Mouse (Mus musculus) forebrain, postnatal 0 days (tissue): ENCODE measurements around the gene Csmd2. TPM values are rescaled to one million over a fixed set of nuclear protein-coding genes. Genes with fewer than 3 reads are reported as not detected.

Experiments
- ATAC-seq: fragments of 200-750 bp; cut with Nextera tagmentation; 2 replicates; pipeline ENCODE4 v1.8.0; 2017; ENCODE audit warnings: mild to moderate bottlenecking, moderate library complexity
- DNase-seq: peaks from one replicate; pipeline ENCODE4 v3.0.0-alpha.2; 2015
- H3K27ac ChIP-seq: fragments of 300-500 bp; sonication (generic); 2 replicates; pipeline ENCODE4 v1.5.1; 2014; ENCODE audit warnings: low read depth, mild to moderate bottlenecking, antibody characterized with exemption, low read length, moderate library complexity, mixed read lengths
- H3K27me3 ChIP-seq: fragments of 300-500 bp; sonication (generic); 2 replicates; pipeline ENCODE4 v1.6.1; 2014; ENCODE audit warnings: mild to moderate bottlenecking, low read length, mixed read lengths; ENCODE audit not compliant: insufficient read depth
- H3K36me3 ChIP-seq: fragments of 300-500 bp; sonication (generic); 2 replicates; pipeline ENCODE4 v1.6.1; 2014; ENCODE audit warnings: mild to moderate bottlenecking, moderate library complexity; ENCODE audit not compliant: insufficient read depth
- H3K4me1 ChIP-seq: fragments of 300-500 bp; sonication (generic); 2 replicates; pipeline ENCODE4 v1.6.1; 2014; ENCODE audit warnings: antibody characterized with exemption; ENCODE audit not compliant: insufficient read depth
- H3K4me2 ChIP-seq: fragments of 300-500 bp; sonication (generic); 2 replicates; pipeline ENCODE4 v1.6.1; 2014; ENCODE audit warnings: low read depth, mild to moderate bottlenecking, moderate library complexity
- H3K4me3 ChIP-seq: fragments of 300-500 bp; sonication (generic); 2 replicates; pipeline ENCODE4 v1.5.1; 2014; ENCODE audit warnings: low read depth, low read length, mixed read lengths
- H3K9ac ChIP-seq: fragments of 300-500 bp; sonication (generic); 2 replicates; pipeline ENCODE4 v1.6.1; 2014; ENCODE audit warnings: mild to moderate bottlenecking
- H3K9me3 ChIP-seq: fragments of 300-500 bp; sonication (generic); 2 replicates; pipeline ENCODE4 v1.6.1; 2016; ENCODE audit warnings: low read length
- CTCF ChIP-seq: sonication (generic); IDR thresholded peaks from 2 replicates; pipeline ENCODE4 v1.5.1; 2016; ENCODE audit warnings: antibody characterized with exemption, control low read depth, low read depth
- WGBS: fragments of 180-500 bp; shearing (Covaris S2); extraction: QIAGEN DNeasy Blood & Tissue Kit; methylation state at CpG from one replicate; pipeline ENCODE4 v1.1.7; 2014; 5-methylcytosine and 5-hydroxymethylcytosine counted together
- polyA plus RNA-seq: library from polyadenylated mRNA; unstranded; fragments of >200 nt; fragmentation: Nextera tagmentation; extraction: Ambion mirVana; gene quantifications from 2 replicates; pipeline ENCODE4 v1.2.1, GENCODE M21; 2015
- total RNA-seq: library from RNA; depleted of rRNA; stranded (reverse); fragments of >200 nt; gene quantifications from 2 replicates; pipeline ENCODE4 v1.2.3, GENCODE M21; 2014

Csmd2 gene
- total and polyA plus RNA-seq, 2 experiments from 2014 or later = 5.5 to 35.8 TPM

DNA sequence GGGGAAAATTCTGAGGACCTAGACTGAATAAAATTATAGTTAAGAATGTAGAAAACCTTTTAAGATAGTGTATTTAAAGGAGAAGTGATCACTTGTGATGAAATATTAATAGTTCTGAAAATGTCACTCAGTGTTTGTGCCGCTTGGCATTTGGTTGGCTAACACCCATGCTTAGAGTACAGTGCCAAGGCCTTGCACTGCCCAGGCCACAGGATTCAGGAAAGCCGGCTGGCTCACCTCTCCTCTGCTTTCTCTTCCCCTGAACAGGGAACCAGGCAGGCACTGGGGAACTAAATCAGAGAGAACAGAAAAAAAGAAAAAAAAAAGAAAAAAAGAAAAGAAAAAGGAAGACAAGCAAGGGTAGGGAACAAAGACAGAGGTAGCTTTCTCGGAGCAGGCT is 14.7 kb upstream of the Csmd2 start:
- H3K27me3 ChIP-seq = peaks cover 13% of the 10 kb centered on the region; the same call in 1 of the 2 replicates
- no peaks in the 10 kb centered on the region for H3K36me3 ChIP-seq
- H3K4me3 ChIP-seq = no peak overlapping the region
- H3K4me2 ChIP-seq = no peak overlapping the region
- DNase-seq (no peak), ATAC-seq (no peak)
- no peak overlapping the region for H3K9ac ChIP-seq
- 83% methylated on average over 3 of the region's 3 CpGs for WGBS
- TF ChIP-seq CTCF = no peak
- H3K4me1 ChIP-seq = no peaks in the 10 kb centered on the region
- no peak overlapping the region for H3K27ac ChIP-seq
- H3K9me3 ChIP-seq = no peaks in the 10 kb centered on the region

DNA sequence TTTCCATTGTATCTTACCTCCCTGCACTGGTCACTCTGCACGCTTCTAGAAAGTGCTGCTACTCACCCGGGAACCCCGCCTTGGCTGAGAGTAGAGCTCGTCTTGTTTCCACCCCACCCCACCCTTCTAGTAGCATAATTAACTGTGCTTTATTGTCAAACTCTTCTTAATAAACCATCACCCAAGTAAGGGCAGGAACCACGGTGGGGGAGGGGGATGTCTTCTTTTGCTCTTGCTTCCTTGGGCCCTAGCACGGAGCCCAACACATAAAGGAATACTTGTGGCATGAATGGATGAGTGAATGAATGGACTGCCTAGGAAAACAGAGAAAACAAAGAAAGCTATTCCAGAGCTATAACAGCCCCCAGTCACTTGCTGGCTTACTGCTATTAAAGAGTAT is 6.5 kb upstream of the Csmd2 start:
- no peaks in the 10 kb centered on the region for H3K4me1 ChIP-seq
- 20% methylated on average over 6 of the region's 6 CpGs for WGBS

DNA sequence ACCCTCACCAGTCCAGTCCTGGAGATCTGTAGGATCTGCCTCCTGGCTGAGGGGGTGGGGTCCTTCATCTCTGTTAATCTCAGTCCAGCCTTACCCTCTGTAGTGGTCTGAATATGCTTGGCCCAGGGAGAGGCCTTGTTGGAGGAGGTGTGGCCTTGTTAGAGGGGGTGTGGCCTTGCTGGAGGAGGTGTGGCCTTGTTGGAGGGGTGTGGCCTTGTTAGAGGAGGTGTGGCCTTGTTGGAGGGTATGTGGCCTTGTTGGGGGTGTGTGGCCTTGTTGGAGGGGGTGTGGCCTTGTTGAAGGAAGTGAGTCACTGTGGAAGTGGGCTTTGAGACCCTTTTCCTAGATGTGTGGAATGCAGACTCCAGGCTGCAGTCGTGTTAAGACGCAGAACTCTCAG is 3.2 kb upstream of the Csmd2 start:
- no peak for TF ChIP-seq CTCF
- DNase-seq (no peak), ATAC-seq (no peak)
- peaks cover 2% of the 10 kb centered on the region; the same call in 1 of the 2 replicates for H3K4me1 ChIP-seq
- no peak overlapping the region for H3K4me2 ChIP-seq
- no peaks in the 10 kb centered on the region for H3K9me3 ChIP-seq
- H3K27ac ChIP-seq = no peak overlapping the region
- no peak overlapping the region for H3K9ac ChIP-seq
- no peak overlapping the region for H3K4me3 ChIP-seq
- 90% methylated on average over 2 of the region's 2 CpGs for WGBS
- H3K27me3 ChIP-seq = no peaks in the 10 kb centered on the region
- no peaks in the 10 kb centered on the region for H3K36me3 ChIP-seq

More for the DNA sequence above, 6.5 kb upstream of the Csmd2 start:
- Histone ChIP-seq H3K27me3 (no peaks in the 10 kb centered on the region), H3K9ac (no peak overlapping the region), H3K4me2 (no peak overlapping the region), H3K27ac (no peak overlapping the region), H3K36me3 (no peaks in the 10 kb centered on the region), H3K9me3 (no peaks in the 10 kb centered on the region), H3K4me3 (no peak overlapping the region)
- DNase-seq = no peak
- no peak for TF ChIP-seq CTCF
- no peak for ATAC-seq

DNA sequence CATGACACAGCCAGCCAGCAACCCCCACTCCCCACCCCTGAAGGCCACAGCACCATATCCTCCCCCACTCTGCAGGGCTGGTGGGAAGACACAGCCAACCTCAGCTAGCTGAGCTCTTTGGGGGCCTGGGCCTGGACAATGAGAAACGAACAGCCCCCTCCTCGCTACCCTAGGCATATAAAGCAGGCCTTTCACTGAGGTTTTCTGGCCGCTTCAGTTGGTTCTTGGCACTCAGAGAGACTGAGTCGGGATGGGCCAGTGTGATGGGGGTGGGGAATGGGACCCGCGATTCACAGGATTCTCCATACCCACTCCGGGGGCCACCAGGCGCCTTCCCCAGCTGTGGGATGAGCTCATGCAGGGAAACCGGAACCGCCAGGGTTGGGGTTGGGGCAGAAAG is 1.8 kb upstream of the Csmd2 start:
- TF ChIP-seq CTCF = no peak
- H3K4me1 ChIP-seq = peaks cover 2% of the 10 kb centered on the region; the same call in 1 of the 2 replicates
- H3K27me3 ChIP-seq = no peaks in the 10 kb centered on the region
- peak overlapping the region; percentile 78; the same call in 1 of the 2 replicates for H3K9ac ChIP-seq
- H3K4me3 ChIP-seq = peak overlapping the region; percentile 77
- no peaks in the 10 kb centered on the region for H3K36me3 ChIP-seq
- DNase-seq (peak; percentile 81), ATAC-seq (peak; percentile 76)
- 3% methylated on average over 10 of the region's 10 CpGs for WGBS
- peak overlapping the region; percentile 80 for H3K27ac ChIP-seq
- peak overlapping the region; percentile 73 for H3K4me2 ChIP-seq
- no peaks in the 10 kb centered on the region for H3K9me3 ChIP-seq

DNA sequence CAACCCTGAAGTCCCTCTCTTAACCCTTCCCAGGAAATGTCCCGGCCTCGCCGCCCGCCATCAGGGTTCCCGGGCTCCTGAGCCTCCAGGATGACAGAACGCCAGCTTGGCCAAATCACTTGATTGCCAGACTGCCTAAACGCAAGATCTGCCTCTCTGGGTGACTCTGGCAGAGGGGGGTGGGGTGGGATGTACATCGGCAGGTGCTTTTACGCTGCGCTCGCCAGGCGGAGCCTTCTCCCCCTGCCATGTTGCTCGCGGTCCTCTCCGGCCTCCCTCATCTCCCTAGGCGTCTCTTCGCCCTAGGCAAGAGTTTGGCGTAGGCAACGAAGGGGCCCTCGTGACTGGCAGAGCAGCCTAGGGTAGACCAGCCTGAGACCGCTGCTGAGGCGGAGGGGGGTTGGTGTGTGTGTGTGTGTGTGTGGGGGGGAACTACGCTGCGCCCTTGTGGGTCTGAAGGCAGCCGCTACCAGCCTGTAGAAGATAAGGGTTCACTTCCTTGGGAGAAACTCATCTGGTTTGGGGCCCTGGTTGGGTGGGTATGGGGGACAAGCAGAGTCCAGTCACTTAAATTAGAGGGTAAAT is 1.1 kb upstream of the Csmd2 start:
- peak; percentile 24 for ATAC-seq
- H3K4me2 ChIP-seq = peak overlapping the region; percentile 73
- DNase-seq = peak; percentile 62
- no peaks in the 10 kb centered on the region for H3K27me3 ChIP-seq
- peak; percentile 42 for TF ChIP-seq CTCF
- WGBS = 3% methylated on average over 25 of the region's 25 CpGs
- peak overlapping the region; percentile 77 for H3K4me3 ChIP-seq
- peak overlapping the region; percentile 80 for H3K27ac ChIP-seq
- H3K4me1 ChIP-seq = peaks cover 2% of the 10 kb centered on the region; the same call in 1 of the 2 replicates
- H3K9me3 ChIP-seq = no peaks in the 10 kb centered on the region
- no peaks in the 10 kb centered on the region for H3K36me3 ChIP-seq
- H3K9ac ChIP-seq = peak overlapping the region; percentile 78

DNA sequence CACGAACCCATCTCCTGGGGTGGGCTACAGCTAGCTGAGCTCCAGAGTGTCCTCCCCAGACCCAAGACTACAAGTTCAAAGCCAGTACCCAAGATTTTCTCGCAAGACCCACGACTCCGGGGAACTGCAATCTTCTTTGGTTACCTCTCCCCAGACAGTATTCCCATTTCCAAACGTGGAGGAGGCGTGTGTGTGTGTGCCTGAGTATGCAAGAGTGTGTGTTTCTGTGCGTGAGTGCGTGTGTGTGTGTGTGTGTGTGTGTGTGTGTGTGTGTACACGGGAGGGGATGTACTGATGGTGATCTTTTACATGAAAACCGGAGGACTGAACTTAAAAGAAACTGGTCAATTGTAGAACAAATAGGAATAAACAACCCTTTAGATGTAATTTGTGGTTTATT is 387 bp upstream of the Csmd2 start:
- TF ChIP-seq CTCF = no peak
- peak; percentile 56 for DNase-seq
- ATAC-seq = no peak
- peak overlapping the region; percentile 78 for H3K9ac ChIP-seq
- H3K27me3 ChIP-seq = no peaks in the 10 kb centered on the region
- H3K27ac ChIP-seq = peak overlapping the region; percentile 80
- peaks cover 2% of the 10 kb centered on the region; the same call in 1 of the 2 replicates for H3K4me1 ChIP-seq
- WGBS = 3% methylated on average over 10 of the region's 10 CpGs
- no peaks in the 10 kb centered on the region for H3K9me3 ChIP-seq
- H3K4me2 ChIP-seq = peak overlapping the region; percentile 73
- peak overlapping the region; percentile 77 for H3K4me3 ChIP-seq
- no peaks in the 10 kb centered on the region for H3K36me3 ChIP-seq

DNA sequence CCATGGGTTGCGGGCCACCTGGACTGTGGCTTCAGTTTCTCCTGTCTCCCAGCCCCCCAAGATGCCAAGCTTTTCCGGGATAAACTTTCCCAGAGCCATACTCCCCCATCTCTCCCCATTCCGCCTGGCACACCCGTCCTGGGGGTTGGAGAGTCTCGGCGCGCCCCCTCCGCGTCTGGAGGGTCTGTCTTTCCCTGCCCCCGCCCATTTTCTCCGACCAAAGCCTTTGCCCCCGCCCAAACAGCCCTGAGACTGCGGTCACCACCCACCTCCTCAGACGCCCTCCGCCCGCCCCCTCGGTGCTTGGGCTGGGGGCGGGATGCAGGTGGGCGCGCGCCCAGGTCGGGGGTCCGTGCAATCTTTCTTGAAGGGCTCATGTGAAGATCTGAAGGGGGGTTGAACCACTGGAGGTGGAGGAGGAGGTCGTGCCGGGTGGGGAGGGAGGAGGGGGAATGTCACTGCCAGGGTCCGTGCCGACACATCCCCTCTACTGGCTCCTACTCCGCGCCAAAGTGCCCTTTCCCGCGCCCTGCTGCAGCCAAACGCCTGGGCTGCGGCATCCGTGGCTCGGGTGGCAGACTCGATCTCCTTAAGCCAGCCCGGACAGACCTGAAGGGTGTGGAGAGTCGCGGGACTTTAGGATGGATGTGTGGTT is 996 bp downstream of the Csmd2 start:
- peak overlapping the region; percentile 80 for H3K27ac ChIP-seq
- 2% methylated on average over 39 of the region's 39 CpGs for WGBS
- no peak for TF ChIP-seq CTCF

More for the DNA sequence above, 996 bp downstream of the Csmd2 start:
- Histone ChIP-seq H3K36me3 (no peaks in the 10 kb centered on the region), H3K4me1 (peaks cover 2% of the 10 kb centered on the region; the same call in 1 of the 2 replicates), H3K4me2 (peak overlapping the region; percentile 73), H3K4me3 (peak overlapping the region; percentile 77), H3K27me3 (no peaks in the 10 kb centered on the region), H3K9me3 (no peaks in the 10 kb centered on the region), H3K9ac (peak overlapping the region; percentile 78)
- ATAC-seq (no peak), DNase-seq (peak; percentile 47)
